Mouse (Mus musculus): Measurements from ENCODE around the gene Dpf3. TPM values are rescaled to one million over a fixed set of nuclear protein-coding genes. Genes with fewer than 3 reads are reported as not detected.

Dpf3 gene
- polyA plus RNA-seq, 1 experiment from 2014 or later: 4.4 TPM

GRCm38 (mm10) chr12:83303221-83303620 is 184.3 kb downstream of the Dpf3 start:
- H3K4me1 ChIP-seq (replicated peaks; ENCODE audit: control insufficient read depth, insufficient read depth, low read length): peaks cover 6% of the 10 kb centered on the region; the same call in 1 of the 2 replicates
- peak overlapping the region; percentile 50; the same call in 1 of the 2 replicates for H3K27ac ChIP-seq (ENCODE audit: low read depth, low read length)
- H3K9me3 ChIP-seq (ENCODE audit: control insufficient read depth, low read length): no peaks in the 10 kb centered on the region
- H3K36me3 ChIP-seq (ENCODE audit: control insufficient read depth, insufficient read depth, low read length): no peaks in the 10 kb centered on the region
- DNase-seq (ENCODE audit: low spot score) (no peak), ATAC-seq (replicated peaks; ENCODE audit: low FRiP score) (no peak)
- H3K9ac ChIP-seq (ENCODE audit: low read length): no peak overlapping the region
- no peak overlapping the region for H3K4me2 ChIP-seq (ENCODE audit: low read depth, low read length, severe bottlenecking)
- H3K4me3 ChIP-seq (ENCODE audit: low read depth, low read length): no peak overlapping the region
- no peaks in the 10 kb centered on the region for H3K27me3 ChIP-seq (ENCODE audit: control insufficient read depth, insufficient read depth, low read length)
- 61% methylated on average over 6 of the region's 6 CpGs for WGBS

- 24% methylated on average over 18 of the region's 18 CpGs for WGBS
Measured at GRCm38 (mm10) chr12:83302320-83303153, 185.0 kb downstream of the Dpf3 start.

GRCm38 (mm10) chr12:83301616-83302319 is 185.7 kb downstream of the Dpf3 start:
- no peak for DNase-seq (ENCODE audit: low spot score)
- Histone ChIP-seq H3K9me3 (ENCODE audit: control insufficient read depth, low read length) (no peaks in the 10 kb centered on the region), H3K27me3 (ENCODE audit: control insufficient read depth, insufficient read depth, low read length) (no peaks in the 10 kb centered on the region), H3K27ac (ENCODE audit: low read depth, low read length) (no peak overlapping the region), H3K4me1 (replicated peaks; ENCODE audit: control insufficient read depth, insufficient read depth, low read length) (peaks cover 6% of the 10 kb centered on the region; the same call in 1 of the 2 replicates), H3K9ac (ENCODE audit: low read length) (no peak overlapping the region), H3K4me2 (ENCODE audit: low read depth, low read length, severe bottlenecking) (no peak overlapping the region), H3K36me3 (ENCODE audit: control insufficient read depth, insufficient read depth, low read length) (no peaks in the 10 kb centered on the region), H3K4me3 (ENCODE audit: low read depth, low read length) (no peak overlapping the region)
- 68% methylated on average over 18 of the region's 18 CpGs for WGBS
- no peak for ATAC-seq (replicated peaks; ENCODE audit: low FRiP score)

More at GRCm38 (mm10) chr12:83302320-83303153, 185.0 kb downstream of the Dpf3 start:
- 0 out of 2 replicates have a peak, but pooled peaks have one; percentile 49 for ATAC-seq (replicated peaks; ENCODE audit: low FRiP score)
- H3K36me3 ChIP-seq (ENCODE audit: control insufficient read depth, insufficient read depth, low read length): no peaks in the 10 kb centered on the region
- DNase-seq (ENCODE audit: low spot score): peak; percentile 61
- no peak overlapping the region for H3K4me2 ChIP-seq (ENCODE audit: low read depth, low read length, severe bottlenecking)
- H3K4me3 ChIP-seq (ENCODE audit: low read depth, low read length): no peak overlapping the region
- H3K9ac ChIP-seq (ENCODE audit: low read length): no peak overlapping the region; the same call in 1 of the 2 replicates
- peaks cover 6% of the 10 kb centered on the region; the same call in 1 of the 2 replicates for H3K4me1 ChIP-seq (replicated peaks; ENCODE audit: control insufficient read depth, insufficient read depth, low read length)
- H3K27ac ChIP-seq (ENCODE audit: low read depth, low read length): peak overlapping the region; percentile 50; the same call in 1 of the 2 replicates
- no peaks in the 10 kb centered on the region for H3K27me3 ChIP-seq (ENCODE audit: control insufficient read depth, insufficient read depth, low read length)
- no peaks in the 10 kb centered on the region for H3K9me3 ChIP-seq (ENCODE audit: control insufficient read depth, low read length)

- Histone ChIP-seq H3K4me2 (ENCODE audit: low read depth, low read length, severe bottlenecking) (no peak overlapping the region), H3K27me3 (ENCODE audit: control insufficient read depth, insufficient read depth, low read length) (no peaks in the 10 kb centered on the region), H3K27ac (ENCODE audit: low read depth, low read length) (no peak overlapping the region), H3K4me1 (replicated peaks; ENCODE audit: control insufficient read depth, insufficient read depth, low read length) (peaks cover 6% of the 10 kb centered on the region; the same call in 1 of the 2 replicates), H3K4me3 (ENCODE audit: low read depth, low read length) (no peak overlapping the region), H3K36me3 (ENCODE audit: control insufficient read depth, insufficient read depth, low read length) (no peaks in the 10 kb centered on the region), H3K9ac (ENCODE audit: low read length) (no peak overlapping the region), H3K9me3 (ENCODE audit: control insufficient read depth, low read length) (no peaks in the 10 kb centered on the region)
- ATAC-seq (replicated peaks; ENCODE audit: low FRiP score) (no peak), DNase-seq (ENCODE audit: low spot score) (no peak)
- 77% methylated on average over 5 of the region's 5 CpGs for WGBS
Measured at GRCm38 (mm10) chr12:83298358-83298757, 189.2 kb downstream of the Dpf3 start.

GRCm38 (mm10) chr12:83295031-83295430 is 192.5 kb downstream of the Dpf3 start:
- H3K9ac ChIP-seq (ENCODE audit: low read length): no peak overlapping the region
- H3K36me3 ChIP-seq (ENCODE audit: control insufficient read depth, insufficient read depth, low read length): no peaks in the 10 kb centered on the region
- no peaks in the 10 kb centered on the region for H3K4me1 ChIP-seq (replicated peaks; ENCODE audit: control insufficient read depth, insufficient read depth, low read length)
- 61% methylated on average over 8 of the region's 8 CpGs for WGBS
- no peak overlapping the region for H3K4me2 ChIP-seq (ENCODE audit: low read depth, low read length, severe bottlenecking)
- DNase-seq (ENCODE audit: low spot score) (no peak), ATAC-seq (replicated peaks; ENCODE audit: low FRiP score) (no peak)
- H3K9me3 ChIP-seq (ENCODE audit: control insufficient read depth, low read length): no peaks in the 10 kb centered on the region
- no peak overlapping the region for H3K4me3 ChIP-seq (ENCODE audit: low read depth, low read length)
- H3K27me3 ChIP-seq (ENCODE audit: control insufficient read depth, insufficient read depth, low read length): no peaks in the 10 kb centered on the region
- no peak overlapping the region for H3K27ac ChIP-seq (ENCODE audit: low read depth, low read length)

- no peak overlapping the region for H3K27ac ChIP-seq (ENCODE audit: low read depth, low read length)
- no peaks in the 10 kb centered on the region for H3K9me3 ChIP-seq (ENCODE audit: control insufficient read depth, low read length)
- no peak for DNase-seq (ENCODE audit: low spot score)
- no peak for ATAC-seq (replicated peaks; ENCODE audit: low FRiP score)
- H3K36me3 ChIP-seq (ENCODE audit: control insufficient read depth, insufficient read depth, low read length): no peaks in the 10 kb centered on the region
- 74% methylated on average over 5 of the region's 5 CpGs for WGBS
- H3K4me3 ChIP-seq (ENCODE audit: low read depth, low read length): no peak overlapping the region
- H3K4me2 ChIP-seq (ENCODE audit: low read depth, low read length, severe bottlenecking): no peak overlapping the region
- H3K4me1 ChIP-seq (replicated peaks; ENCODE audit: control insufficient read depth, insufficient read depth, low read length): no peaks in the 10 kb centered on the region
- no peaks in the 10 kb centered on the region for H3K27me3 ChIP-seq (ENCODE audit: control insufficient read depth, insufficient read depth, low read length)
- no peak overlapping the region for H3K9ac ChIP-seq (ENCODE audit: low read length)
Measured at GRCm38 (mm10) chr12:83291915-83292314, 195.6 kb downstream of the Dpf3 start.

- H3K9me3 ChIP-seq (ENCODE audit: control insufficient read depth, low read length): no peaks in the 10 kb centered on the region
- ATAC-seq (replicated peaks; ENCODE audit: low FRiP score) (no peak), DNase-seq (ENCODE audit: low spot score) (no peak)
- no peak overlapping the region for H3K4me2 ChIP-seq (ENCODE audit: low read depth, low read length, severe bottlenecking)
- H3K36me3 ChIP-seq (ENCODE audit: control insufficient read depth, insufficient read depth, low read length): no peaks in the 10 kb centered on the region
- 70% methylated on average over 17 of the region's 17 CpGs for WGBS
- H3K9ac ChIP-seq (ENCODE audit: low read length): no peak overlapping the region
- no peak overlapping the region for H3K27ac ChIP-seq (ENCODE audit: low read depth, low read length)
- no peaks in the 10 kb centered on the region for H3K4me1 ChIP-seq (replicated peaks; ENCODE audit: control insufficient read depth, insufficient read depth, low read length)
- no peak overlapping the region for H3K4me3 ChIP-seq (ENCODE audit: low read depth, low read length)
- H3K27me3 ChIP-seq (ENCODE audit: control insufficient read depth, insufficient read depth, low read length): no peaks in the 10 kb centered on the region
Measured at GRCm38 (mm10) chr12:83286496-83287492, 200.7 kb downstream of the Dpf3 start.
